Mouse (Mus musculus) embryonic facial prominence, embryonic 11.5 days (tissue): ENCODE measurements around the gene Fasl. TPM values are rescaled to one million over a fixed set of nuclear protein-coding genes. Genes with fewer than 3 reads are reported as not detected.

Experiments used
- ATAC-seq: fragments of 200-750 bp; cut with Nextera tagmentation; replicated peaks from 2 replicates; pipeline ENCODE4 v1.8.0; 2017; ENCODE audit warnings: low read depth; ENCODE audit not compliant: insufficient number of reproducible peaks, low FRiP score, low TSS enrichment
- DNase-seq: peaks from one replicate; pipeline ENCODE4 v3.0.0-alpha.2; 2015; ENCODE audit warnings: low spot score
- H3K27ac ChIP-seq: fragments of 300-500 bp; sonication (generic); replicated peaks from 2 replicates; pipeline ENCODE4 v1.5.1; 2014; ENCODE audit warnings: mild to moderate bottlenecking, low read depth, low read length, control low read depth
- H3K27me3 ChIP-seq: fragments of 300-500 bp; sonication (generic); 2 replicates; pipeline ENCODE4 v1.6.1; 2014; ENCODE audit warnings: mild to moderate bottlenecking, low read length, moderate library complexity, mixed read lengths; ENCODE audit not compliant: control insufficient read depth, insufficient read depth
- H3K36me3 ChIP-seq: fragments of 300-500 bp; sonication (generic); replicated peaks from 2 replicates; pipeline ENCODE4 v1.6.1; 2014; ENCODE audit warnings: low read depth, mild to moderate bottlenecking, low read length, moderate library complexity, mixed read lengths; ENCODE audit not compliant: control insufficient read depth, insufficient read depth
- H3K4me1 ChIP-seq: fragments of 300-500 bp; sonication (generic); 2 replicates; pipeline ENCODE4 v1.6.1; 2014; ENCODE audit warnings: low read length, mixed read lengths; ENCODE audit not compliant: control insufficient read depth, insufficient read depth
- H3K4me2 ChIP-seq: fragments of 300-500 bp; sonication (generic); 2 replicates; pipeline ENCODE4 v1.6.1; 2014; ENCODE audit warnings: low read depth, mild to moderate bottlenecking, control low read depth, low read length, moderate library complexity
- H3K4me3 ChIP-seq: fragments of 300-500 bp; sonication (generic); 2 replicates; pipeline ENCODE4 v1.5.1; 2014; ENCODE audit warnings: low read depth, low read length, control low read depth
- H3K9ac ChIP-seq: fragments of 300-500 bp; sonication (generic); replicated peaks from 2 replicates; pipeline ENCODE4 v1.6.1; 2014; ENCODE audit warnings: mild to moderate bottlenecking, control low read depth, low read length
- H3K9me3 ChIP-seq: fragments of 300-500 bp; sonication (generic); replicated peaks from 2 replicates; pipeline ENCODE4 v1.6.1; 2016; ENCODE audit warnings: mild to moderate bottlenecking, low read length, inconsistent platforms, mixed read lengths; ENCODE audit not compliant: control insufficient read depth
- WGBS: fragments of 180-500 bp; shearing (Covaris S2); extraction: QIAGEN DNeasy Blood & Tissue Kit; methylation state at CpG from one replicate; pipeline ENCODE4 v1.1.7; 2014; 5-methylcytosine and 5-hydroxymethylcytosine counted together
- polyA plus RNA-seq: library from polyadenylated mRNA; unstranded; fragments of >200 nt; fragmentation: Nextera tagmentation; extraction: Ambion mirVana; gene quantifications from 2 replicates; pipeline ENCODE4 v1.2.1, GENCODE M21; 2014

The Fasl gene
- polyA plus RNA-seq, 1 experiment from 2014 or later = not detected

DNA sequence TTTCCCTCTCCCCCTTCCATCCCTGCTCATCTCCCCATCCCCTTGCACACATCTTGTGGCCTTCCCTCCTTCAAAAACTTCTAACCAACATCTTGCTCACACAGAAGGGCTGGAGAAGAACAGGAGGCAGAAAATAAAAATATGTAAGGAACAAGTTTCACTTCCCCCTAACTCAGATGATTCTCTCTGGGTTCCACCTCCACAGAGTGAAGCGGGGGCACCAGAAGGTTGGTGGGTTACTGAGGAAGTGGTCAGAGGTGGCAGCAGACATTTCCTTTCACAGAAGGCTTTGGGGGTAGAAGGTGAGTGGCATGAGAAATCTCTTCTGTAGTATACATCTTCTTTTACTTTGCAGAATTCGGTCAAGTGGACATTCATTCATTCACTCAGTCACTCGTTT is 10.6 kb upstream of the Fasl start:
- ATAC-seq (no peak), DNase-seq (no peak)
- no peak overlapping the region for H3K9ac ChIP-seq
- H3K27me3 ChIP-seq = no peaks in the 10 kb centered on the region
- H3K36me3 ChIP-seq = no peaks in the 10 kb centered on the region
- H3K4me1 ChIP-seq = no peaks in the 10 kb centered on the region
- no peak overlapping the region for H3K27ac ChIP-seq
- no peak overlapping the region for H3K4me3 ChIP-seq
- no peaks in the 10 kb centered on the region for H3K9me3 ChIP-seq
- no peak overlapping the region for H3K4me2 ChIP-seq
- WGBS = 87% methylated on average over 3 of the region's 3 CpGs

GRCm38 (mm10) chr1:161794447-161795211 is 6.3 kb upstream of the Fasl start:
- DNase-seq = no peak
- Histone ChIP-seq H3K27ac (no peak overlapping the region), H3K4me1 (no peaks in the 10 kb centered on the region), H3K9me3 (no peaks in the 10 kb centered on the region), H3K4me3 (no peak overlapping the region), H3K27me3 (no peaks in the 10 kb centered on the region), H3K9ac (no peak overlapping the region), H3K4me2 (no peak overlapping the region), H3K36me3 (no peaks in the 10 kb centered on the region)
- no peak for ATAC-seq
- 85% methylated on average over 10 of the region's 10 CpGs for WGBS

- Histone ChIP-seq H3K4me2 (no peak overlapping the region), H3K27me3 (no peaks in the 10 kb centered on the region), H3K4me3 (no peak overlapping the region), H3K36me3 (no peaks in the 10 kb centered on the region), H3K4me1 (no peaks in the 10 kb centered on the region), H3K9ac (no peak overlapping the region), H3K9me3 (no peaks in the 10 kb centered on the region), H3K27ac (no peak overlapping the region)
- ATAC-seq (no peak), DNase-seq (no peak)
- WGBS = 73% methylated on average over 3 of the region's 3 CpGs
Observed at GRCm38 (mm10) chr1:161793321-161793720, 5.0 kb upstream of the Fasl start.

DNA sequence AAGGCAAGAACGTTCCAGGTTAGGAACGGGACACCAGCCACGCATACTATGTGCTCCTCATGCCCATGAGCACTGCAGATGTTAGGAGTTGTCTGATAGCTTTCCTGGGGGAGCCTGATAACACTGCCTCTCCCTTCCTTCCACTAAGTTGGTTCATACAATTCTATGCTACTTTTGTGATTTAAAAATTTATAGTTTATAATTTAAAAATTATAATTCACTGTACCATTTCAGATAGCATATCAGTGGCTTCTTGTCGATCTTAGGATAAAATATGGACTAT is 4.3 kb upstream of the Fasl start:
- H3K9me3 ChIP-seq = no peaks in the 10 kb centered on the region
- H3K27me3 ChIP-seq = no peaks in the 10 kb centered on the region
- H3K27ac ChIP-seq = no peak overlapping the region
- no peak overlapping the region for H3K4me3 ChIP-seq
- no peak for DNase-seq
- whole genome bisulfite sequencing = 93% methylated on average over 4 of the region's 4 CpGs
- ATAC-seq = no peak
- H3K4me1 ChIP-seq = no peaks in the 10 kb centered on the region
- no peaks in the 10 kb centered on the region for H3K36me3 ChIP-seq
- no peak overlapping the region for H3K4me2 ChIP-seq
- H3K9ac ChIP-seq = no peak overlapping the region

GRCm38 (mm10) chr1:161791854-161792686 is 3.8 kb upstream of the Fasl start:
- WGBS = 88% methylated on average over 8 of the region's 8 CpGs
- no peaks in the 10 kb centered on the region for H3K36me3 ChIP-seq
- H3K4me2 ChIP-seq = no peak overlapping the region
- no peak overlapping the region for H3K27ac ChIP-seq
- H3K4me3 ChIP-seq = no peak overlapping the region
- ATAC-seq (no peak), DNase-seq (no peak)
- no peaks in the 10 kb centered on the region for H3K4me1 ChIP-seq
- H3K27me3 ChIP-seq = no peaks in the 10 kb centered on the region
- H3K9ac ChIP-seq = no peak overlapping the region
- no peaks in the 10 kb centered on the region for H3K9me3 ChIP-seq

GRCm38 (mm10) chr1:161782725-161783124 is 5.6 kb downstream of the Fasl start:
- no peaks in the 10 kb centered on the region for H3K27me3 ChIP-seq
- DNase-seq = no peak
- 77% methylated on average over 2 of the region's 2 CpGs for WGBS
- H3K9me3 ChIP-seq = no peaks in the 10 kb centered on the region
- no peak overlapping the region for H3K9ac ChIP-seq
- ATAC-seq = no peak
- H3K4me1 ChIP-seq = no peaks in the 10 kb centered on the region
- H3K36me3 ChIP-seq = no peaks in the 10 kb centered on the region
- H3K4me2 ChIP-seq = no peak overlapping the region
- H3K27ac ChIP-seq = no peak overlapping the region
- no peak overlapping the region for H3K4me3 ChIP-seq

DNA sequence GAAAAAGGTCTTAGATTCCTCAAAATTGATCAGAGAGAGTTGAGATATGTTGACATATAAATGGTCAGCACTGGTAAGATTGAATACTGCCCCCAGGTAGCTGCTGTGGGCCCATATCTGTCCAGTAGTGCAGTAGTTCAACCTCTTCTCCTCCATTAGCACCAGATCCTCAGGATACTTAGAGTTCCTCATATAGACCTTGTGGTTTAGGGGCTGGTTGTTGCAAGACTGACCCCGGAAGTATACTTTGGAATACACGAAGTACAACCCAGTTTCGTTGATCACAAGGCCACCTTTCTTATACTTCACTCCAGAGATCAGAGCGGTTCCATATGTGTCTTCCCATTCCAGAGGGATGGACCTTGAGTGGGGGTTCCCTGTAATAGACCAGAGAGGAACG is 6.7 kb downstream of the Fasl start:
- H3K9ac ChIP-seq = no peak overlapping the region

GRCm38 (mm10) chr1:161779057-161779456 is 9.2 kb downstream of the Fasl start:
- H3K27me3 ChIP-seq = no peaks in the 10 kb centered on the region
- no peak for ATAC-seq
- H3K27ac ChIP-seq = no peak overlapping the region
- H3K9ac ChIP-seq = no peak overlapping the region
- no peak overlapping the region for H3K4me3 ChIP-seq
- H3K9me3 ChIP-seq = no peaks in the 10 kb centered on the region
- DNase-seq = no peak
- no peaks in the 10 kb centered on the region for H3K36me3 ChIP-seq
- no peaks in the 10 kb centered on the region for H3K4me1 ChIP-seq
- H3K4me2 ChIP-seq = no peak overlapping the region

More for the DNA sequence above, 6.7 kb downstream of the Fasl start:
- no peak overlapping the region for H3K4me2 ChIP-seq
- no peak overlapping the region for H3K4me3 ChIP-seq
- no peaks in the 10 kb centered on the region for H3K9me3 ChIP-seq
- DNase-seq (no peak), ATAC-seq (no peak)
- H3K27me3 ChIP-seq = no peaks in the 10 kb centered on the region
- H3K36me3 ChIP-seq = no peaks in the 10 kb centered on the region
- H3K4me1 ChIP-seq = no peaks in the 10 kb centered on the region
- H3K27ac ChIP-seq = no peak overlapping the region
- WGBS = 85% methylated on average over 5 of the region's 5 CpGs
